Mouse (Mus musculus) gastrocnemius, postnatal 14 days (tissue): ENCODE results near the gene Izumo4. TPM values are rescaled to one million over a fixed set of nuclear protein-coding genes. Genes with fewer than 3 reads are reported as not detected.

Experiments used
- DNase-seq: peaks from one replicate; pipeline ENCODE4 v3.0.0; 2021; ENCODE audit warnings: mixed read lengths
- intact Hi-C: fragments of 180-260 bp; cut with DNase I; formaldehyde crosslinking; loops from one replicate; pipeline ENCODE4 v1.15.1; 2025; ENCODE audit warnings: low total_unique reads
- long read RNA-seq, 2 experiments: library from polyadenylated mRNA; stranded (forward); transcript quantifications; one replicate each; pipeline ENCODE4 v2.0.0; 2021
- total RNA-seq, 2 experiments: library from RNA; stranded (reverse); gene quantifications; 2 replicates each; pipeline ENCODE4 v1.2.3; 2021

Gene Izumo4
- 1 to 10 TPM; 3.2 to 3.5 TPM for total RNA-seq
- long read RNA-seq, experiment 1, partial matches to known transcripts, result 0 of 2 reads
- long read RNA-seq, experiment 1, other reads (novel, unspliced or antisense), result 2 of 2 reads
- long read RNA-seq, experiment 2, partial matches to known transcripts, result 0 of 1 reads
- long read RNA-seq, experiment 2, other reads (novel, unspliced or antisense), result 1 of 1 reads

- peak; percentile 99 for DNase-seq
- intact Hi-C loops, result no loop called here
Observed at GRCm38 (mm10) chr10:80701721-80702535, at the start of gene Izumo4, which contains the start of gene Mob3a. TSS of gene Izumo4 (plus strand) at chr10:80702184. TSS of gene Mob3a (minus strand) at chr10:80701977.

- intact Hi-C loops, result loop anchor here (5.0 kb wide), 1 partner anchor 39 kb away; no protein-coding TSS in a partner anchor
- no peak for DNase-seq
Observed at GRCm38 (mm10) chr10:80653156-80653720, 48.7 kb upstream of the Izumo4 start.

GRCm38 (mm10) chr10:80654866-80655265 is 47.1 kb upstream of the Izumo4 start:
- no peak for DNase-seq
- intact Hi-C loops, result loop anchor here (5.0 kb wide), 1 partner anchor 37 kb away; no protein-coding TSS in a partner anchor

GRCm38 (mm10) chr10:80655406-80656129 is 46.4 kb upstream of the Izumo4 start:
- intact Hi-C loops, result no loop called here

GRCm38 (mm10) chr10:80656130-80656862 is 45.7 kb upstream of the Izumo4 start:
- intact Hi-C loops, result no loop called here
- DNase-seq, result peak; percentile 98

More at GRCm38 (mm10) chr10:80655406-80656129, 46.4 kb upstream of the Izumo4 start:
- no peak for DNase-seq

GRCm38 (mm10) chr10:80656863-80657623 is 44.9 kb upstream of the Izumo4 start, which contains the start of gene Btbd2:
TSS of gene Btbd2 (minus strand) at chr10:80657071.
- DNase-seq, result no peak
- intact Hi-C loops, result no loop called here

- intact Hi-C loops, result no loop called here
- no peak for DNase-seq
Observed at GRCm38 (mm10) chr10:80658194-80658840, 43.7 kb upstream of the Izumo4 start.

- DNase-seq, result no peak
- intact Hi-C loops, result no loop called here
Observed at GRCm38 (mm10) chr10:80658841-80659202, 43.2 kb upstream of the Izumo4 start.

GRCm38 (mm10) chr10:80659213-80659612 is 42.8 kb upstream of the Izumo4 start:
- DNase-seq, result peak; percentile 72
- intact Hi-C loops, result no loop called here

GRCm38 (mm10) chr10:80661149-80661548 is 40.8 kb upstream of the Izumo4 start:
- DNase-seq, result peak; percentile 56

GRCm38 (mm10) chr10:80663485-80664196 is 38.3 kb upstream of the Izumo4 start:
- intact Hi-C loops, result no loop called here
- DNase-seq, result no peak

More at GRCm38 (mm10) chr10:80661149-80661548, 40.8 kb upstream of the Izumo4 start:
- intact Hi-C loops, result no loop called here

- intact Hi-C loops, result no loop called here
- DNase-seq, result peak; percentile 93
Observed at GRCm38 (mm10) chr10:80664197-80665015, 37.6 kb upstream of the Izumo4 start.

- intact Hi-C loops, result no loop called here
- peak; percentile 87 for DNase-seq
Observed at GRCm38 (mm10) chr10:80665016-80665380, 37.0 kb upstream of the Izumo4 start.

GRCm38 (mm10) chr10:80665459-80665858 is 36.5 kb upstream of the Izumo4 start:
- DNase-seq, result no peak
- intact Hi-C loops, result no loop called here

GRCm38 (mm10) chr10:80665981-80666733 is 35.8 kb upstream of the Izumo4 start:
- intact Hi-C loops, result no loop called here
- DNase-seq, result no peak
